ENCODE assay signal across 13 mouse cellular contexts in genomic region chr7:134612175-134612633, GRCm38 (mm10). TPM values are rescaled to one million over a fixed set of nuclear protein-coding genes. Genes with fewer than 3 reads are reported as not detected.
DNase-seq lines count a peak whose midpoint lies in the region; ATAC-seq and TF ChIP-seq lines count a peak whose summit lies in the region.
"Had no signal": no experiment of that assay in that cellular context is flagged by ENCODE, and none has a peak within 500 bp of the region (broad histone marks: within the 10 kb centered on the region; RNA-seq: fewer than 3 reads in every experiment).

No protein-coding gene starts in this region.

- ATAC-seq in stomach, postnatal 0 days (ENCODE audit: low FRiP score, low TSS enrichment): no peak
- ATAC-seq: activated CD4-positive, CD25-positive, alpha-beta regulatory T cell, adult 4 months had no signal

- no peak overlapping the region for H3K9ac ChIP-seq in stomach, postnatal 0 days (ENCODE audit: low read length)
- H3K9ac ChIP-seq: liver, embryonic 13.5 days had no signal

- TF ChIP-seq EP300 in stomach, postnatal 0 days (optimal IDR thresholded peaks at IDR 0.05): no peak

- 63% methylated on average over 4 of the region's 4 CpGs for WGBS in stomach, postnatal 0 days

- no peak overlapping the region for H3K4me3 ChIP-seq in stomach, postnatal 0 days (ENCODE audit: low read depth, low read length)
- H3K4me3 ChIP-seq: liver, embryonic 13.5 days had no signal

- no peak overlapping the region for H3K27ac ChIP-seq in stomach, postnatal 0 days (replicated peaks)
- H3K27ac ChIP-seq: liver, embryonic 13.5 days had no signal

- TF ChIP-seq CTCF in stomach, postnatal 0 days (IDR thresholded peaks at IDR 0.05; ENCODE audit: low read depth): no peak

- H3K4me2 ChIP-seq in stomach, postnatal 0 days (replicated peaks; ENCODE audit: low read depth): no peak overlapping the region
- H3K4me2 ChIP-seq: liver, embryonic 13.5 days had no signal

- no peaks in the 10 kb centered on the region for H3K9me3 ChIP-seq in stomach, postnatal 0 days (ENCODE audit: control insufficient read depth, low read length)
- H3K9me3 ChIP-seq: liver, embryonic 13.5 days had no signal

- DNase-seq in heart, adult 11 months: peak; percentile 63
- DNase-seq in heart, adult 18-20 months: no peak
- DNase-seq in cerebellum, adult 18-20 months: peak; percentile 2 to 17
- peak; percentile 70 to 93 for DNase-seq in kidney, adult 8-10 months
- peak; percentile 32 to 52 for DNase-seq in layer of hippocampus, postnatal 10 days (ENCODE audit: low spot score in 2 of 2)
- no peak for DNase-seq in thymus, postnatal 4 days
- DNase-seq in c-Kit-positive CD71-positive TER-119-positive erythroid progenitor cells, embryonic 14.5 days (ENCODE audit: low spot score): no peak
- DNase-seq in stomach, postnatal 0 days (ENCODE audit: low spot score): no peak
- DNase-seq: embryo, embryonic 11 days; gastrocnemius, postnatal 10 days; liver, embryonic 13.5 days; thymus, adult 2 months had no signal

- H3K4me1 ChIP-seq in stomach, postnatal 0 days (replicated peaks; ENCODE audit: control insufficient read depth, insufficient read depth): no peaks in the 10 kb centered on the region
- H3K4me1 ChIP-seq: liver, embryonic 13.5 days had no signal

- no peaks in the 10 kb centered on the region for H3K27me3 ChIP-seq in stomach, postnatal 0 days (ENCODE audit: control insufficient read depth, insufficient read depth, low read length)
- H3K27me3 ChIP-seq: liver, embryonic 13.5 days had no signal

- H3K36me3 ChIP-seq in stomach, postnatal 0 days (ENCODE audit: control insufficient read depth, insufficient read depth, low read length): no peaks in the 10 kb centered on the region
- H3K36me3 ChIP-seq: liver, embryonic 13.5 days had no signal

RNA-seq across cellular contexts. Expression of gene Dock1, which starts 58.2 kb away (rescaled TPM):
- total RNA-seq in heart, adult 18-20 months (2021): 10 to 100 TPM; 26.8 to 28.4 TPM
- 10 to 100 TPM; 27.1 to 27.4 TPM for total RNA-seq in layer of hippocampus, postnatal 10 days (2021)
- 8.5 TPM in 2 replicates for polyA plus RNA-seq in stomach, postnatal 0 days (2015; fragmentation: Nextera tagmentation; extraction: Ambion mirVana)

Comparison
In these comparisons a context has a peak if more than half of its experiments do, and no peak if none do; other contexts are left out.
1. DNase-seq: peak in heart, adult 11 months (single experiment), cerebellum, adult 18-20 months (2 of 2), kidney, adult 8-10 months (2 of 2) and layer of hippocampus, postnatal 10 days (2 of 2); none in heart, adult 18-20 months (0 of 2), thymus, postnatal 4 days (single experiment), c-Kit-positive CD71-positive TER-119-positive erythroid progenitor cells, embryonic 14.5 days (single experiment) and stomach, postnatal 0 days (single experiment).